Mouse (Mus musculus): ENCODE results near the gene Vat1l. TPM values are rescaled to one million over a fixed set of nuclear protein-coding genes. Genes with fewer than 3 reads are reported as not detected.

Gene Vat1l
- polyA plus RNA-seq, 1 experiment from 2014 or later, result 0.93 TPM

- H3K36me3 ChIP-seq (ENCODE audit: control insufficient read depth, insufficient read depth, low read length), result no peaks in the 10 kb centered on the region
- 73% methylated on average over 8 of the region's 8 CpGs for WGBS
- H3K9me3 ChIP-seq (ENCODE audit: control insufficient read depth, low read length), result no peaks in the 10 kb centered on the region
- H3K9ac ChIP-seq (ENCODE audit: low read depth, low read length), result no peak overlapping the region
- no peak overlapping the region for H3K4me3 ChIP-seq (ENCODE audit: low read depth, low read length)
- no peak overlapping the region for H3K4me2 ChIP-seq
- ATAC-seq (replicated peaks; ENCODE audit: low FRiP score), result no peak
- no peak for DNase-seq (ENCODE audit: low spot score)
- no peaks in the 10 kb centered on the region for H3K4me1 ChIP-seq (replicated peaks; ENCODE audit: control insufficient read depth, insufficient read depth, low read length)
- no peak overlapping the region for H3K27ac ChIP-seq (ENCODE audit: low read depth, low read length)
- H3K27me3 ChIP-seq (replicated peaks; ENCODE audit: control insufficient read depth, insufficient read depth, low read length), result no peaks in the 10 kb centered on the region
These were observed 69.1 kb downstream of the Vat1l start for GRCm38 (mm10) chr8:114274558-114274957.

- WGBS, result 56% methylated on average over 1 of the region's 1 CpGs
- H3K27me3 ChIP-seq (replicated peaks; ENCODE audit: control insufficient read depth, insufficient read depth, low read length), result no peaks in the 10 kb centered on the region
- H3K9me3 ChIP-seq (ENCODE audit: control insufficient read depth, low read length), result no peaks in the 10 kb centered on the region
- H3K36me3 ChIP-seq (ENCODE audit: control insufficient read depth, insufficient read depth, low read length), result no peaks in the 10 kb centered on the region
- H3K4me2 ChIP-seq, result no peak overlapping the region
- ATAC-seq (replicated peaks; ENCODE audit: low FRiP score), result no peak
- H3K4me1 ChIP-seq (replicated peaks; ENCODE audit: control insufficient read depth, insufficient read depth, low read length), result no peaks in the 10 kb centered on the region
- DNase-seq (ENCODE audit: low spot score), result no peak
- no peak overlapping the region for H3K27ac ChIP-seq (ENCODE audit: low read depth, low read length)
- no peak overlapping the region for H3K4me3 ChIP-seq (ENCODE audit: low read depth, low read length)
- no peak overlapping the region for H3K9ac ChIP-seq (ENCODE audit: low read depth, low read length)
These were observed 75.7 kb downstream of the Vat1l start for GRCm38 (mm10) chr8:114281101-114281500.

DNA sequence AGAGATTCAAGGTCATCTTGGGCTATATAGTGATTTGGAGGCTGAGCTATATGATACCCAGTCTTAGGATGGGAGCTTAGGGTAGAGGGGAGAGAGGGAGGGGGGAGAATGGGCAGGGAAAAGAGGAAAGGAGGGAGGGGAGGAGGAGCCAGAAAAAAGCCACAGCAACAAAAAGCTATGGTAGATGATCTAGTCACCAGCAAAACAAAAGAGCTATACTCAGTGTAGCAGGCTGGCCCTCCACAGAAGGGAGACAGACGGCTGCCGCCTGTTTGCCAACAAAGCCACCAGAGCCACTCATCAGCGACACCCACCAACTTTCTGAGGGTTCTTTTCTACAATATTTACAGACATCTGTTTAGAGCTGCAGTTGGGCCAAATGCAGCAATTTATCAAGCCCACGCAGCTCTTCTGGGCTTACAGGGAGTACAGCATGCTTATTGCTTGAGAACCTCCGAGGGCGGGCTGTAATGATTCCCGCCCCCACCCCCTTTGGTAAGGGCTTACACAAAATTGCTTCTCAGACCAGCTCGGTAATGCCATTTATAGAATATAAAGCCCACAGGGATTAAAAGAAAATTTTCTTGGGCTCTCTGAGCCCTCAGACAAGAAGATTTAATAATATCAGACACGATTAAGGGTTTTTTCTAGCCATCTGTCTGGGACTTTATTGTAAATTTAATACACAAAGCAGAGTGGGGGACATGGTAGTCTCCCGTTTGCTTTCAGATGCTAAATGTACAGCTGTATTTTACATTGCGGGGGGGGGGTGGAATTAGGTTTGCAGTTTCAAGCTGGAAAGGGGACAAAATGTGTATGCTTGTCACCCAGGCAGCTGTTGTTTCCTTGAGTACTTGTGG is 89.7 kb downstream of the Vat1l start:
- DNase-seq (ENCODE audit: low spot score) (no peak), ATAC-seq (replicated peaks; ENCODE audit: low FRiP score) (no peak)
- no peak overlapping the region for H3K9ac ChIP-seq (ENCODE audit: low read depth, low read length)
- no peaks in the 10 kb centered on the region for H3K27me3 ChIP-seq (replicated peaks; ENCODE audit: control insufficient read depth, insufficient read depth, low read length)
- no peak overlapping the region for H3K4me3 ChIP-seq (ENCODE audit: low read depth, low read length)
- H3K4me2 ChIP-seq, result no peak overlapping the region
- H3K27ac ChIP-seq (ENCODE audit: low read depth, low read length), result no peak overlapping the region
- H3K36me3 ChIP-seq (ENCODE audit: control insufficient read depth, insufficient read depth, low read length), result no peaks in the 10 kb centered on the region
- no peaks in the 10 kb centered on the region for H3K9me3 ChIP-seq (ENCODE audit: control insufficient read depth, low read length)
- no peaks in the 10 kb centered on the region for H3K4me1 ChIP-seq (replicated peaks; ENCODE audit: control insufficient read depth, insufficient read depth, low read length)
- WGBS, result 75% methylated on average over 11 of the region's 11 CpGs

GRCm38 (mm10) chr8:114295749-114296067 is 90.3 kb downstream of the Vat1l start:
- no peak overlapping the region for H3K4me3 ChIP-seq (ENCODE audit: low read depth, low read length)
- DNase-seq (ENCODE audit: low spot score), result no peak
- no peaks in the 10 kb centered on the region for H3K27me3 ChIP-seq (replicated peaks; ENCODE audit: control insufficient read depth, insufficient read depth, low read length)
- no peaks in the 10 kb centered on the region for H3K4me1 ChIP-seq (replicated peaks; ENCODE audit: control insufficient read depth, insufficient read depth, low read length)
- no peak overlapping the region for H3K27ac ChIP-seq (ENCODE audit: low read depth, low read length)
- H3K9me3 ChIP-seq (ENCODE audit: control insufficient read depth, low read length), result no peaks in the 10 kb centered on the region
- no peak for ATAC-seq (replicated peaks; ENCODE audit: low FRiP score)
- H3K36me3 ChIP-seq (ENCODE audit: control insufficient read depth, insufficient read depth, low read length), result no peaks in the 10 kb centered on the region
- no peak overlapping the region for H3K4me2 ChIP-seq
- H3K9ac ChIP-seq (ENCODE audit: low read depth, low read length), result no peak overlapping the region
- WGBS, result 72% methylated on average over 3 of the region's 3 CpGs

DNA sequence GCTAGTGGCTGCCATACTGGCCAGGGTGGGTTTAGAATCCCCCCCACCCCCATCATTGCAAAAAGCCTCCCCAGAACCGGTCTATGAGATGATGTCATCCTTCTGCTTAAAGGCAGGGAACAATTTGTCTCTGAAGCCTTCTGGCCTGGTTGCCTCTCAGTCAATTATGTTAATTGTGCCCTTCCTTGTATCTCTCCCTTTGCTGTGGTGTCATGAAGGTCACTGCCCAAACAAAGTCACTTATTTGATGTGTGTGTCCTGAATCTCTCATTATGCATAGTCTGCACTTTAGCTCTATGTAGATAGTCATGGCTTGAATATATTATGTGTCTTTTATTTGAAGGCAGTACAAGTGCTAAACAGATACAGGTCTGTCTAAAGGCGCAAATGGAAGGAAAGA is 92.8 kb downstream of the Vat1l start:
- H3K27ac ChIP-seq (ENCODE audit: low read depth, low read length), result no peak overlapping the region
- no peak for DNase-seq (ENCODE audit: low spot score)
- no peaks in the 10 kb centered on the region for H3K27me3 ChIP-seq (replicated peaks; ENCODE audit: control insufficient read depth, insufficient read depth, low read length)
- no peaks in the 10 kb centered on the region for H3K4me1 ChIP-seq (replicated peaks; ENCODE audit: control insufficient read depth, insufficient read depth, low read length)
- H3K4me3 ChIP-seq (ENCODE audit: low read depth, low read length), result no peak overlapping the region
- H3K36me3 ChIP-seq (ENCODE audit: control insufficient read depth, insufficient read depth, low read length), result no peaks in the 10 kb centered on the region
- no peaks in the 10 kb centered on the region for H3K9me3 ChIP-seq (ENCODE audit: control insufficient read depth, low read length)
- no peak for ATAC-seq (replicated peaks; ENCODE audit: low FRiP score)
- no peak overlapping the region for H3K4me2 ChIP-seq
- H3K9ac ChIP-seq (ENCODE audit: low read depth, low read length), result no peak overlapping the region
- WGBS, result 60% methylated on average over 2 of the region's 2 CpGs

DNA sequence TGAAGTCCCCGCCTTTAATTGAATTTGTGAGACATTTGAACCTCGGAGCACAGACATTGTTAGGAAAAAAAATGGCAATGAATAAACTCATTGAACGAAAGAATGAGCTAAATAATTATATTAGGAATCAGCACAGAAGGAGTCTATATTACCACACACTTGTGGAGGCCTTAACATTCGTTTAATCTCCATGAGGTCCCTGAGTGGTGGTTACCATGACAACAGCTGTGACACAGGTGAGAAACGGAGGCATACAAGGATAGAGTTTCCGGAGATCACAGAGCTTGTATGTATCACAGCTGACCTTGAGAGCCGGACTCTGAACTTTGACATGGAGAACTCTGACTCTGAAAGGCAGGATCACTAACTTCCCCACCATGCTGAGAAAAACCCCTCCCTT is 94.7 kb downstream of the Vat1l start:
- Histone ChIP-seq H3K4me3 (ENCODE audit: low read depth, low read length) (no peak overlapping the region), H3K27ac (ENCODE audit: low read depth, low read length) (no peak overlapping the region), H3K4me1 (replicated peaks; ENCODE audit: control insufficient read depth, insufficient read depth, low read length) (no peaks in the 10 kb centered on the region), H3K27me3 (replicated peaks; ENCODE audit: control insufficient read depth, insufficient read depth, low read length) (no peaks in the 10 kb centered on the region), H3K9me3 (ENCODE audit: control insufficient read depth, low read length) (no peaks in the 10 kb centered on the region), H3K36me3 (ENCODE audit: control insufficient read depth, insufficient read depth, low read length) (no peaks in the 10 kb centered on the region), H3K9ac (ENCODE audit: low read depth, low read length) (no peak overlapping the region), H3K4me2 (no peak overlapping the region)
- no peak for ATAC-seq (replicated peaks; ENCODE audit: low FRiP score)
- DNase-seq (ENCODE audit: low spot score), result no peak
- 80% methylated on average over 7 of the region's 7 CpGs for WGBS

- DNase-seq (ENCODE audit: low spot score) (no peak), ATAC-seq (replicated peaks; ENCODE audit: low FRiP score) (no peak)
- no peak overlapping the region for H3K4me3 ChIP-seq (ENCODE audit: low read depth, low read length)
- 76% methylated on average over 5 of the region's 5 CpGs for WGBS
- no peaks in the 10 kb centered on the region for H3K9me3 ChIP-seq (ENCODE audit: control insufficient read depth, low read length)
- no peak overlapping the region for H3K9ac ChIP-seq (ENCODE audit: low read depth, low read length)
- no peaks in the 10 kb centered on the region for H3K27me3 ChIP-seq (replicated peaks; ENCODE audit: control insufficient read depth, insufficient read depth, low read length)
- H3K36me3 ChIP-seq (ENCODE audit: control insufficient read depth, insufficient read depth, low read length), result no peaks in the 10 kb centered on the region
- no peaks in the 10 kb centered on the region for H3K4me1 ChIP-seq (replicated peaks; ENCODE audit: control insufficient read depth, insufficient read depth, low read length)
- no peak overlapping the region for H3K4me2 ChIP-seq
- H3K27ac ChIP-seq (ENCODE audit: low read depth, low read length), result no peak overlapping the region
These were observed 100.9 kb downstream of the Vat1l start for GRCm38 (mm10) chr8:114306296-114306695.

GRCm38 (mm10) chr8:114314669-114315325 is 109.4 kb downstream of the Vat1l start:
- no peak for ATAC-seq (replicated peaks; ENCODE audit: low FRiP score)

GRCm38 (mm10) chr8:114318161-114318560 is 112.7 kb downstream of the Vat1l start:
- Histone ChIP-seq H3K9me3 (ENCODE audit: control insufficient read depth, low read length) (no peaks in the 10 kb centered on the region), H3K4me3 (ENCODE audit: low read depth, low read length) (no peak overlapping the region), H3K4me2 (no peak overlapping the region), H3K27me3 (replicated peaks; ENCODE audit: control insufficient read depth, insufficient read depth, low read length) (no peaks in the 10 kb centered on the region), H3K27ac (ENCODE audit: low read depth, low read length) (no peak overlapping the region), H3K9ac (ENCODE audit: low read depth, low read length) (no peak overlapping the region), H3K36me3 (ENCODE audit: control insufficient read depth, insufficient read depth, low read length) (no peaks in the 10 kb centered on the region), H3K4me1 (replicated peaks; ENCODE audit: control insufficient read depth, insufficient read depth, low read length) (no peaks in the 10 kb centered on the region)
- WGBS, result 81% methylated on average over 4 of the region's 4 CpGs
- DNase-seq (ENCODE audit: low spot score) (no peak), ATAC-seq (replicated peaks; ENCODE audit: low FRiP score) (no peak)

More at GRCm38 (mm10) chr8:114314669-114315325, 109.4 kb downstream of the Vat1l start:
- Histone ChIP-seq H3K9me3 (ENCODE audit: control insufficient read depth, low read length) (no peaks in the 10 kb centered on the region), H3K9ac (ENCODE audit: low read depth, low read length) (no peak overlapping the region), H3K4me2 (no peak overlapping the region), H3K4me1 (replicated peaks; ENCODE audit: control insufficient read depth, insufficient read depth, low read length) (no peaks in the 10 kb centered on the region), H3K36me3 (ENCODE audit: control insufficient read depth, insufficient read depth, low read length) (no peaks in the 10 kb centered on the region), H3K4me3 (ENCODE audit: low read depth, low read length) (no peak overlapping the region), H3K27ac (ENCODE audit: low read depth, low read length) (no peak overlapping the region), H3K27me3 (replicated peaks; ENCODE audit: control insufficient read depth, insufficient read depth, low read length) (no peaks in the 10 kb centered on the region)
- 47% methylated on average over 5 of the region's 5 CpGs for WGBS
- DNase-seq (ENCODE audit: low spot score), result no peak
